Mouse (Mus musculus): Measurements from ENCODE around the gene Sfxn2. TPM values are rescaled to one million over a fixed set of nuclear protein-coding genes. Genes with fewer than 3 reads are reported as not detected.

Sfxn2 gene
- polyA plus RNA-seq, 1 experiment from 2014 or later, result 12.9 TPM

GRCm38 (mm10) chr19:46644343-46644792, 71.2 kb downstream of the Sfxn2 start:
- Histone ChIP-seq H3K9me3 (no peaks in the 10 kb centered on the region), H3K4me1 (replicated peaks) (peaks cover 68% of the 10 kb centered on the region), H3K4me2 (no peak overlapping the region), H3K4me3 (no peak overlapping the region), H3K9ac (peak overlapping the region; percentile 31; the same call in 1 of the 2 replicates), H3K36me3 (peaks cover 20% of the 10 kb centered on the region), H3K27me3 (no peaks in the 10 kb centered on the region), H3K27ac (replicated peaks) (peak overlapping the region; percentile 74)
- WGBS, result 86% methylated on average over 10 of the region's 10 CpGs
- no peak for ATAC-seq (ENCODE audit: low read depth)

GRCm38 (mm10) chr19:46644793-46645602, 71.8 kb downstream of the Sfxn2 start:
- H3K4me2 ChIP-seq, result no peak overlapping the region

GRCm38 (mm10) chr19:46646041-46646481, 72.9 kb downstream of the Sfxn2 start:
- 86% methylated on average over 12 of the region's 12 CpGs for WGBS
- Histone ChIP-seq H3K27ac (replicated peaks) (0 out of 2 replicates have a peak overlapping the region, but pooled peaks have one; percentile 74), H3K4me1 (replicated peaks) (peaks cover 63% of the 10 kb centered on the region)

More at GRCm38 (mm10) chr19:46644793-46645602, 71.8 kb downstream of the Sfxn2 start:
- peak overlapping the region; percentile 31; the same call in 1 of the 2 replicates for H3K9ac ChIP-seq
- WGBS, result 40% methylated on average over 12 of the region's 12 CpGs
- no peak for ATAC-seq (ENCODE audit: low read depth)
- H3K36me3 ChIP-seq, result peaks cover 20% of the 10 kb centered on the region
- H3K4me1 ChIP-seq (replicated peaks), result peaks cover 68% of the 10 kb centered on the region
- no peak overlapping the region for H3K4me3 ChIP-seq
- no peaks in the 10 kb centered on the region for H3K9me3 ChIP-seq
- H3K27me3 ChIP-seq, result no peaks in the 10 kb centered on the region
- peak overlapping the region; percentile 74 for H3K27ac ChIP-seq (replicated peaks)

GRCm38 (mm10) chr19:46647254-46647653, 74.1 kb downstream of the Sfxn2 start:
- H3K27ac ChIP-seq (replicated peaks), result no peak overlapping the region
- H3K9me3 ChIP-seq, result no peaks in the 10 kb centered on the region
- H3K36me3 ChIP-seq, result peaks cover 27% of the 10 kb centered on the region
- WGBS, result 79% methylated on average over 3 of the region's 3 CpGs
- no peak for ATAC-seq (ENCODE audit: low read depth)
- peaks cover 51% of the 10 kb centered on the region for H3K4me1 ChIP-seq (replicated peaks)
- H3K27me3 ChIP-seq, result no peaks in the 10 kb centered on the region
- H3K9ac ChIP-seq, result no peak overlapping the region
- no peak overlapping the region for H3K4me3 ChIP-seq
- no peak overlapping the region for H3K4me2 ChIP-seq

More at GRCm38 (mm10) chr19:46646041-46646481, 72.9 kb downstream of the Sfxn2 start:
- no peak overlapping the region for H3K4me3 ChIP-seq
- H3K27me3 ChIP-seq, result no peaks in the 10 kb centered on the region
- no peaks in the 10 kb centered on the region for H3K9me3 ChIP-seq
- no peak overlapping the region for H3K9ac ChIP-seq
- no peak overlapping the region for H3K4me2 ChIP-seq
- H3K36me3 ChIP-seq, result peaks cover 20% of the 10 kb centered on the region
- no peak for ATAC-seq (ENCODE audit: low read depth)

Other genes starting within 250 kb of the Sfxn2 start
- 47.2 and 53.8 TPM in 2 replicates for gene Psd, start 246.2 kb upstream of the Sfxn2 start, polyA plus RNA-seq (2015; fragmentation: Nextera tagmentation; extraction: Ambion mirVana)
- gene Fbxl15, start 245.2 kb upstream of the Sfxn2 start, polyA plus RNA-seq (2015; fragmentation: Nextera tagmentation; extraction: Ambion mirVana), result 37.7 and 39.1 TPM in 2 replicates
- gene Cuedc2, start 234.7 kb upstream of the Sfxn2 start, polyA plus RNA-seq (2015; fragmentation: Nextera tagmentation; extraction: Ambion mirVana), result 318 and 357 TPM in 2 replicates
- gene Mfsd13a, start 232.2 kb upstream of the Sfxn2 start, polyA plus RNA-seq (2015; fragmentation: Nextera tagmentation; extraction: Ambion mirVana), result 10.3 and 10.6 TPM in 2 replicates
- gene 2310034G01Rik, start 223.1 kb upstream of the Sfxn2 start, polyA plus RNA-seq (2015; fragmentation: Nextera tagmentation; extraction: Ambion mirVana), result 2.5 and 3.5 TPM in 2 replicates
- 292 and 297 TPM in 2 replicates for gene Actr1a, start 177.6 kb upstream of the Sfxn2 start, polyA plus RNA-seq (2015; fragmentation: Nextera tagmentation; extraction: Ambion mirVana)
- gene Sufu, start 176.5 kb upstream of the Sfxn2 start, polyA plus RNA-seq (2015; fragmentation: Nextera tagmentation; extraction: Ambion mirVana), result 24.8 and 27.9 TPM in 2 replicates
- gene Trim8, start 71.7 kb upstream of the Sfxn2 start, polyA plus RNA-seq (2015; fragmentation: Nextera tagmentation; extraction: Ambion mirVana), result 26.5 and 30.4 TPM in 2 replicates
- gene Arl3, start 167 bp upstream of the Sfxn2 start, polyA plus RNA-seq (2015; fragmentation: Nextera tagmentation; extraction: Ambion mirVana), result 208 and 217 TPM in 2 replicates
- gene Wbp1l, start 25.7 kb downstream of the Sfxn2 start, polyA plus RNA-seq (2015; fragmentation: Nextera tagmentation; extraction: Ambion mirVana), result 38.0 and 43.2 TPM in 2 replicates
- gene Cyp17a1, start 99.8 kb downstream of the Sfxn2 start, polyA plus RNA-seq (2015; fragmentation: Nextera tagmentation; extraction: Ambion mirVana), result not detected in 2 replicates
- 19.7 and 21.6 TPM in 2 replicates for gene Borcs7, start 116.5 kb downstream of the Sfxn2 start, polyA plus RNA-seq (2015; fragmentation: Nextera tagmentation; extraction: Ambion mirVana)
- gene As3mt, start 134.1 kb downstream of the Sfxn2 start, polyA plus RNA-seq (2015; fragmentation: Nextera tagmentation; extraction: Ambion mirVana), result 42.3 TPM in 2 replicates
- gene Cnnm2, start 188.2 kb downstream of the Sfxn2 start, polyA plus RNA-seq (2015; fragmentation: Nextera tagmentation; extraction: Ambion mirVana), result 7.3 and 7.4 TPM in 2 replicates